Comparison of ENCODE assay signal across 8 mouse cellular contexts in the genomic region with DNA sequence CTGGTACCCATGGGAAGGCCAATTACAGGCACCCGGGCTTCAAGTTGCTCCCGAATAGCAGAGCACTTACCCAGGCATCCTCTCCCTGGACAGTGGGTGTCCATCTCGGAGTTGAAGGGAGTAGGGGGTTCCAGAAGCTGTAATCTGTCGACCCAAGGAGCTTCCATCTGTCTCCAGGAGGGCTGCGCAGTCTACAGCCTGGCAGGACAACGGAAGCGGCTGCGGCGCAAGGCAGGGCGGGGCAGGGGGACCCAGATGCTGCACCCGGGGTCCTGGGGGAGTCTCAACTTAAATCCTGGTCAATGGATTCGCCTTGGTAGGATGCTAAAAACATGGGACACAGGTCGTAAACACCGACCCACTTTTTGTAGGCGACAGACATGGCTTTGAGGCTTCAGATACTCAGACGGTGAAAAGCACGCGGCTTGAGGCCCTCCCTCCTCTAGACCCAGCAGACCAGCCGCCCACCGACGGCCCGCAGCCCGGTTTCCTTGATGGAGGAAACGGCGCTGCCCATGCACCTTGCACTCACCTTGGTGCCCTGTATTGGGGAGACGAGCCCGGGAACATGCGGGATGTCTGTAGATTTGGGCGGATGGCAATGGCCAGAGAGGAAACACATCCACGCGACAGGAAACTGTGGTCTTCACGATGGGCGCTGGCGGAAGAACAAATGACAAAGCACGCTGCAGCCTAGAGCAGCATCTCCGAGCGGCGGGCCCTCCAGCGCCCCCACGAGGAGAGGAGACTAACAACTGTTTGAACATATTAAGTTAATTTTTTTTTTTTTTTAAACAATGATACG. TPM values are rescaled to one million over a fixed set of nuclear protein-coding genes. Genes with fewer than 3 reads are reported as not detected.
DNase-seq lines count a peak whose midpoint lies in the region; ATAC-seq lines count a peak whose summit lies in the region.

No protein-coding gene starts in this region.

- peak; percentile 91 for DNase-seq in T-cell, adult 2 months (ENCODE audit: low spot score)
- DNase-seq in cerebellum, postnatal 36 days, result peak; percentile 81 to 84
- DNase-seq in frontal cortex, postnatal 36 days (ENCODE audit: low spot score in 2 of 2), result peak; percentile 83 to 91
- peak; percentile 83 for DNase-seq in layer of hippocampus, postnatal 36 days
- peak; percentile 86 for DNase-seq in lung, postnatal 25 days (ENCODE audit: low spot score)
- DNase-seq in retina, adult 2 months (ENCODE audit: low read depth, low spot score), result peak; percentile 56
- DNase-seq in thymus, postnatal 25 days, result peak; percentile 86

- H3K4me3 ChIP-seq in hindbrain, embryonic 15.5 days, result peak overlapping the region; percentile 75

- H3K4me2 ChIP-seq in hindbrain, embryonic 15.5 days, result peak overlapping the region; percentile 86

- no peaks in the 10 kb centered on the region for H3K27me3 ChIP-seq in hindbrain, embryonic 15.5 days

- peaks cover 35% of the 10 kb centered on the region for H3K36me3 ChIP-seq in hindbrain, embryonic 15.5 days

- ATAC-seq in hindbrain, embryonic 15.5 days (ENCODE audit: low FRiP score, low read depth), result peak; percentile 89

- H3K27ac ChIP-seq in hindbrain, embryonic 15.5 days (replicated peaks), result peak overlapping the region; percentile 81

- no peaks in the 10 kb centered on the region for H3K9me3 ChIP-seq in hindbrain, embryonic 15.5 days

- under 1% methylated on average over 41 of the region's 41 CpGs for WGBS in hindbrain, embryonic 15.5 days

- H3K4me1 ChIP-seq in hindbrain, embryonic 15.5 days (replicated peaks), result peaks cover 22% of the 10 kb centered on the region

- peak overlapping the region; percentile 82 for H3K9ac ChIP-seq in hindbrain, embryonic 15.5 days

RNA-seq across cellular contexts. Expression of gene Snhg11, which starts 14.4 kb away (rescaled TPM):
- 721 and 898 TPM in 2 replicates for polyA plus RNA-seq in hindbrain, embryonic 15.5 days (2015; fragmentation: Nextera tagmentation; extraction: Ambion mirVana)
- total RNA-seq in layer of hippocampus, postnatal 36 days (2021), result 100 to 1,000 TPM; 527 to 578 TPM

RNA-seq across cellular contexts. Expression of gene Ralgapb, which starts 48.6 kb away (rescaled TPM):
- polyA plus RNA-seq in hindbrain, embryonic 15.5 days (2015; fragmentation: Nextera tagmentation; extraction: Ambion mirVana), result 25.1 and 26.3 TPM in 2 replicates
- total RNA-seq in layer of hippocampus, postnatal 36 days (2021), result 10 to 100 TPM; 96.9 to 98.7 TPM

RNA-seq across cellular contexts. Expression of gene Lbp, which starts 54.8 kb away (rescaled TPM):
- polyA plus RNA-seq in hindbrain, embryonic 15.5 days (2015; fragmentation: Nextera tagmentation; extraction: Ambion mirVana), result 5.4 and 6.8 TPM in 2 replicates
- 1 to 10 TPM in 1 of 2 experiments, under 1 TPM in 1; 1.00 to 3.9 TPM for total RNA-seq in layer of hippocampus, postnatal 36 days (2021)

Comparison
In these comparisons a context has a peak if more than half of its experiments do, and no peak if none do; other contexts are left out.
1. Peak in every context shown above with its lines: DNase-seq, ATAC-seq, H3K4me3 ChIP-seq and H3K27ac ChIP-seq.